Mouse (Mus musculus) neural tube, embryonic 12.5 days (tissue): ENCODE results near the gene Dnaic1. TPM values are rescaled to one million over a fixed set of nuclear protein-coding genes. Genes with fewer than 3 reads are reported as not detected.

Experiments used
- ATAC-seq: fragments of 200-750 bp; cut with Nextera tagmentation; 2 replicates; pipeline ENCODE4 v1.8.0; 2017; ENCODE audit warnings: low read depth, mild to moderate bottlenecking, moderate TSS enrichment, moderate library complexity; ENCODE audit not compliant: low FRiP score
- H3K27ac ChIP-seq: fragments of 300-500 bp; sonication (generic); 2 replicates; pipeline ENCODE4 v1.5.1; 2016
- H3K27me3 ChIP-seq: fragments of 300-500 bp; sonication (generic); replicated peaks from 2 replicates; pipeline ENCODE4 v1.6.1; 2016; ENCODE audit warnings: mild to moderate bottlenecking
- H3K36me3 ChIP-seq: fragments of 300-500 bp; sonication (generic); 2 replicates; pipeline ENCODE4 v1.6.1; 2016; ENCODE audit warnings: mild to moderate bottlenecking
- H3K4me1 ChIP-seq: fragments of 300-500 bp; sonication (generic); 2 replicates; pipeline ENCODE4 v1.6.1; 2016
- H3K4me2 ChIP-seq: fragments of 300-500 bp; sonication (generic); replicated peaks from 2 replicates; pipeline ENCODE4 v1.6.1; 2016; ENCODE audit warnings: mild to moderate bottlenecking
- H3K4me3 ChIP-seq: fragments of 300-500 bp; sonication (generic); 2 replicates; pipeline ENCODE4 v1.5.1; 2016
- H3K9ac ChIP-seq: fragments of 300-500 bp; sonication (generic); 2 replicates; pipeline ENCODE4 v1.6.1; 2016; ENCODE audit warnings: mild to moderate bottlenecking
- H3K9me3 ChIP-seq: fragments of 300-500 bp; sonication (generic); 2 replicates; pipeline ENCODE4 v1.6.1; 2016; ENCODE audit warnings: mild to moderate bottlenecking
- WGBS: fragments of 180-500 bp; shearing (Covaris S2); methylation state at CpG from one replicate; pipeline ENCODE4 v1.1.7; 2016; 5-methylcytosine and 5-hydroxymethylcytosine counted together
- polyA plus RNA-seq: library from polyadenylated mRNA; unstranded; fragments of >200 nt; fragmentation: Nextera tagmentation; extraction: Ambion mirVana; gene quantifications from 2 replicates; pipeline ENCODE4 v1.2.1, GENCODE M21; 2016

Dnaic1 gene
- polyA plus RNA-seq, 1 experiment from 2014 or later: 1.9 TPM

GRCm38 (mm10) chr4:41638186-41638731 is 68.7 kb downstream of the Dnaic1 start:
- Histone ChIP-seq H3K9me3 (no peaks in the 10 kb centered on the region), H3K4me1 (peaks cover 46% of the 10 kb centered on the region), H3K4me2 (peak overlapping the region; percentile 77), H3K4me3 (no peak overlapping the region; the same call in 1 of the 2 replicates), H3K27me3 (no peaks in the 10 kb centered on the region), H3K36me3 (peaks cover 10% of the 10 kb centered on the region), H3K9ac (peak overlapping the region; percentile 96), H3K27ac (no peak overlapping the region)
- 87% methylated on average over 10 of the region's 10 CpGs for WGBS
- ATAC-seq: no peak

GRCm38 (mm10) chr4:41638828-41639213 is 69.2 kb downstream of the Dnaic1 start:
- ATAC-seq: no peak
- H3K27me3 ChIP-seq: no peaks in the 10 kb centered on the region
- H3K27ac ChIP-seq: no peak overlapping the region
- H3K4me2 ChIP-seq: peak overlapping the region; percentile 77
- peak overlapping the region; percentile 74 for H3K4me3 ChIP-seq
- peak overlapping the region; percentile 96 for H3K9ac ChIP-seq
- WGBS: 79% methylated on average over 6 of the region's 6 CpGs
- H3K4me1 ChIP-seq: peaks cover 46% of the 10 kb centered on the region
- no peaks in the 10 kb centered on the region for H3K9me3 ChIP-seq
- H3K36me3 ChIP-seq: peaks cover 10% of the 10 kb centered on the region

GRCm38 (mm10) chr4:41639214-41639841 is 69.8 kb downstream of the Dnaic1 start:
- Histone ChIP-seq H3K27me3 (no peaks in the 10 kb centered on the region), H3K4me1 (peaks cover 46% of the 10 kb centered on the region), H3K4me2 (peak overlapping the region; percentile 77), H3K9ac (peak overlapping the region; percentile 96), H3K36me3 (peaks cover 10% of the 10 kb centered on the region), H3K27ac (peak overlapping the region; percentile 91), H3K4me3 (peak overlapping the region; percentile 74), H3K9me3 (no peaks in the 10 kb centered on the region)
- ATAC-seq: 0 out of 2 replicates have a peak, but pooled peaks have one; percentile 5
- 12% methylated on average over 10 of the region's 10 CpGs for WGBS

GRCm38 (mm10) chr4:41639913-41640507 is 70.4 kb downstream of the Dnaic1 start, which contains the start of gene Enho:
Gene Enho, minus strand, starts transcription at chr4:41640324.
- Histone ChIP-seq H3K36me3 (peaks cover 10% of the 10 kb centered on the region), H3K4me3 (peak within 1 kb of the TSS; percentile 74), H3K4me1 (peaks cover 46% of the 10 kb centered on the region), H3K27ac (peak within 1 kb of the TSS; percentile 91), H3K27me3 (no peaks in the 10 kb centered on the region), H3K9ac (peak within 1 kb of the TSS; percentile 96), H3K9me3 (no peaks in the 10 kb centered on the region), H3K4me2 (peak within 1 kb of the TSS; percentile 77)
- ATAC-seq: peak; percentile 89
- WGBS: under 1% methylated on average over 70 of the region's 74 CpGs

DNA sequence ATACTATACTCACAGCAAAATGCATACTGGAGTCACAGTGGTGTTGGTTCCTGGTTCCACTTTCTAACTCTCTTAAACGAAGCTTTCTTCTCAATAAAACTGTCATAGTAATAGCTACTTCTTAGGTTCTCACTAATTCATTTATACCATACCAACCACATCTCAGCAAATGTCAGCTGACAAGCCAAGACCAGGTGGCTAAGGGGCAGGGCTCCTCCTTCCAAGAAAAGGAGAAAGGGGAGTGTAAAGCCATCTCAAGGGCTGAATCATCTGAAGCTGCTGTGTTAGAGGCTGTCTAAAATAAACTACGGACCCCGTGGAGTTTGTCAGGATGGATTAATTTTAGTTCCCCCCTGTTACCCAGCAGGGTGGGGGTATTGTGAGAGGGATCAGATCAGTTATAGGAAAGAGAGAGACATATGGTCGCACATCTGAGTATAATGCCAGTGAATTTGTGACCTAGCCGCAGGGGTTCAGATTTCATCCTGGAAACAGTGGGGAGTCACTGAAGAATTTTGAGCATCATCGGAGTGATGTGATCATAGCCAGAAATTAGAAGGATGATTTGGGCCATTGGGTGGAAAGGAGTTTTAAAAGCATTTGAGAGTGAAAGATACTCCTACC is 71.7 kb downstream of the Dnaic1 start:
- Histone ChIP-seq H3K4me1 (peaks cover 34% of the 10 kb centered on the region), H3K27ac (no peak overlapping the region), H3K27me3 (no peaks in the 10 kb centered on the region), H3K9me3 (no peaks in the 10 kb centered on the region), H3K4me2 (no peak overlapping the region), H3K4me3 (no peak overlapping the region), H3K36me3 (peaks cover 10% of the 10 kb centered on the region), H3K9ac (no peak overlapping the region)
- no peak for ATAC-seq
- WGBS: 75% methylated on average over 6 of the region's 6 CpGs

- ATAC-seq: no peak
- 35% methylated on average over 5 of the region's 5 CpGs for WGBS
- Histone ChIP-seq H3K4me1 (peaks cover 8% of the 10 kb centered on the region), H3K9ac (no peak overlapping the region), H3K27me3 (no peaks in the 10 kb centered on the region), H3K4me3 (no peak overlapping the region), H3K27ac (no peak overlapping the region), H3K36me3 (no peaks in the 10 kb centered on the region), H3K4me2 (no peak overlapping the region), H3K9me3 (no peaks in the 10 kb centered on the region)
Measured at GRCm38 (mm10) chr4:41645488-41645887, 75.9 kb downstream of the Dnaic1 start.

DNA sequence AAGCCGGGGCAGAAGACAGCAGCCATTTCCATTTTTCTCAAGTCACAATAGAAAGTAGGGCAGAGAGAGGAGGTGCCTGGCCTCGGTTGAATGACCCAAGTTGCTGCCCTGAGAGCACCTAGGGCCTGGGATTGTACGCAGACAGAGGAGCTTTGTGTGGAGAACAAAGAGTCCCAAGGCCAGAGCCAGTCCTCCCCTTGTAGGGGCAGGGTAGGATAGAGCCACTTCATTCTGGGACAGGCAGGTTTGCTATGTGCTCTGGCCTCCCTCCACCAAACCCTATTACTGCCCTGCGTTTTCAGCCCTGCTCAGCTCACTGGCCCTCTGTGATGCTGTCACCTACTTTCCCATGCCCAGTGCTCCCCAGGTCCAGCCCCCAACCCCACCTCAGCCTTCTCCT is 78.6 kb downstream of the Dnaic1 start:
- Histone ChIP-seq H3K9me3 (no peaks in the 10 kb centered on the region), H3K36me3 (no peaks in the 10 kb centered on the region), H3K4me2 (no peak overlapping the region), H3K4me3 (no peak overlapping the region), H3K27ac (no peak overlapping the region), H3K9ac (no peak overlapping the region), H3K4me1 (peaks cover 8% of the 10 kb centered on the region), H3K27me3 (no peaks in the 10 kb centered on the region)
- WGBS: 17% methylated on average over 4 of the region's 4 CpGs
- ATAC-seq: no peak

DNA sequence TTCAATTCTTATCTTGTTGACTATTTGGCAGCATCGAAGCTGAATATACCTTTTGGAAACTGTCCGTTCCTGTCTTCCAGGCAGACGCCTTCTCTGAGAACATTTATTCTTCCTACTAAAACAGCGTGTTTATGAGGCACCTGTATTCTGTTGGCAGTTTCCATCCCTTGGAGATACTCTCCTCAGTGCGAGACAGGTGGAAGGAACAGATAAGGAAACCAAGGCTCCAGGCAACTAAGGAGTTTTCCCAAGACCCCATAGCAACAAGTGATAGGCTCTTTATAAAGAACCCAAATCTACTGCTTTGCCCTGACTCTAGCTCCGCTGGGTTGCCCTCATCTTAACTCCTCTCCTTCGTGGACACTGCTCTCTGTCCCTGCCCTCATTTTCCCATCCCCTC is 79.1 kb downstream of the Dnaic1 start:
- H3K27ac ChIP-seq: no peak overlapping the region
- no peak for ATAC-seq
- H3K9me3 ChIP-seq: no peaks in the 10 kb centered on the region
- no peak overlapping the region for H3K9ac ChIP-seq
- WGBS: 66% methylated on average over 7 of the region's 7 CpGs
- peaks cover 9% of the 10 kb centered on the region for H3K4me1 ChIP-seq
- no peaks in the 10 kb centered on the region for H3K36me3 ChIP-seq
- H3K27me3 ChIP-seq: no peaks in the 10 kb centered on the region
- no peak overlapping the region for H3K4me2 ChIP-seq
- H3K4me3 ChIP-seq: no peak overlapping the region

DNA sequence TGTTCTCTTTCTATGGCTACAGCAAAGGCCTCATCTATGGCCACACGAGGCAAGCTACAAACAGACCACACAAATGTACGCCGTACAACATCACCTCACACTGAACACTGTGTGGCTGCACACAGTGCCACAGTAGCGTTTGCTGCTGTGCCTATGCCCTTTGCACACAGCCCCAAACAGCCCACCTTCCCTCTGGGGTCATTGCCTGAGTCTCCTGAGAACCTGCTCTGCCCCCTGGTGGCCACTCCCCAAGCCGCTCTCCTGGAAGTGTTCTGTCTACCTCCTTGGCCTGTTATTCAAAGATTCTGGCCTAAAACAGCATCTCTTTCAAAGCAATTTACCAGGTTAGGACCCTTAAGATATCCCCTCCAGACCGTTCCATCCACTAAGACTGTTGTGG is 83.7 kb downstream of the Dnaic1 start:
- WGBS: 39% methylated on average over 6 of the region's 6 CpGs
- Histone ChIP-seq H3K27ac (no peak overlapping the region), H3K4me1 (peaks cover 14% of the 10 kb centered on the region), H3K9me3 (no peaks in the 10 kb centered on the region), H3K36me3 (peaks cover 22% of the 10 kb centered on the region), H3K4me3 (no peak overlapping the region), H3K4me2 (no peak overlapping the region), H3K9ac (no peak overlapping the region), H3K27me3 (no peaks in the 10 kb centered on the region)
- ATAC-seq: peak; percentile 61; the same call in 1 of the 2 replicates

DNA sequence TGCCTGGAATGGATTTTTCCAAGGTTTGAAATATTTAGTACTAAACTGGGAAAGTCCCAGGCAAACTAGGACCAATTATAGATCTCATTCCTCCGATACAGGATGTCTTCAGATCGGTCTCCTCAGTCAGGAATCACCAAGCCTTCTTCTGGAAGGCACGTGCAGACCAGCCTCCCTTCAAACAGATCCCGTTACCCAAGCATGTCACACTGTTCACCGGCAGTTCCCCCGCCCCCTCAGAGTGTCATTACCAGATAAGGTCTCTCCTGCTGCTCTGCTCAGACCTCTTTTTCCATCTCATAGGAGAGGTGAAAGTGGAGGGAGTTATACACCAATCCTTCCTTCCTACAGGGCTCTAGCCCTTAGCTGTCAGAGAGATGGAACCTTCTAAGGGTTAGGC is 84.2 kb downstream of the Dnaic1 start:
- Histone ChIP-seq H3K27me3 (no peaks in the 10 kb centered on the region), H3K9ac (no peak overlapping the region), H3K9me3 (no peaks in the 10 kb centered on the region), H3K4me3 (no peak overlapping the region), H3K4me1 (peaks cover 15% of the 10 kb centered on the region), H3K4me2 (no peak overlapping the region), H3K27ac (no peak overlapping the region), H3K36me3 (peaks cover 23% of the 10 kb centered on the region)
- no peak for ATAC-seq
- 67% methylated on average over 6 of the region's 6 CpGs for WGBS

- Histone ChIP-seq H3K36me3 (peaks cover 23% of the 10 kb centered on the region), H3K27me3 (no peaks in the 10 kb centered on the region), H3K9ac (no peak overlapping the region), H3K27ac (no peak overlapping the region), H3K4me3 (no peak overlapping the region), H3K4me2 (no peak overlapping the region), H3K4me1 (peaks cover 20% of the 10 kb centered on the region), H3K9me3 (no peaks in the 10 kb centered on the region)
- WGBS: 10% methylated on average over 7 of the region's 7 CpGs
- ATAC-seq: peak; percentile 42; the same call in 1 of the 2 replicates
Measured at GRCm38 (mm10) chr4:41654217-41654616, 84.6 kb downstream of the Dnaic1 start.

- Histone ChIP-seq H3K9me3 (no peaks in the 10 kb centered on the region), H3K36me3 (peaks cover 33% of the 10 kb centered on the region), H3K27me3 (no peaks in the 10 kb centered on the region), H3K4me3 (no peak overlapping the region), H3K4me1 (peaks cover 33% of the 10 kb centered on the region), H3K9ac (no peak overlapping the region), H3K27ac (no peak overlapping the region), H3K4me2 (no peak overlapping the region)
- 92% methylated on average over 2 of the region's 2 CpGs for WGBS
- no peak for ATAC-seq
Measured at GRCm38 (mm10) chr4:41655525-41655924, 86.0 kb downstream of the Dnaic1 start.
